Mouse (Mus musculus): Measurements from ENCODE around the gene Pxdn. TPM values are rescaled to one million over a fixed set of nuclear protein-coding genes. Genes with fewer than 3 reads are reported as not detected.

Pxdn gene
- polyA plus RNA-seq, 1 experiment from 2014 or later, result 43.1 TPM

DNA sequence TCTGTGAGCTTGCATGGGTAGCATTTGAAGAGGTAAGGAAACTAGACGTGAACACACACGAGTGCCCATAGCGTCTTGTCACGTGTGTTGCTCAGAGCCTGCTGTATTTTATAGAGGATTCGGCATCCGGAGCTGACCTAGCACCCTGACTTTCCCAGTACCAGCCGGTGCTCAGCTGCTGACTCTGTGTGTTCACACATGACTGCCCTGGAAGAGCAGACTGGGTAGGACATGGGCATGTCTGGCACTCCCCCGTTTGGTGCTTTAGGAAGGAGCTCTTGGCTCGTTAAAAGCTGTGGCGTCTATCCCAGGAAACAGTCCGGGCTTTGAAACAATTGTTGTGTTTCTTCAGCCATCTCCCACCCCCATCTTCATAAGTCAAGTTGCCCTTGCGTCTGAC is 19.6 kb downstream of the Pxdn start:
- peaks cover 60% of the 10 kb centered on the region for H3K4me1 ChIP-seq (replicated peaks)
- no peak for ATAC-seq (ENCODE audit: low FRiP score)
- H3K4me3 ChIP-seq, result no peak overlapping the region
- H3K9me3 ChIP-seq, result no peaks in the 10 kb centered on the region
- no peak overlapping the region for H3K4me2 ChIP-seq
- H3K27me3 ChIP-seq, result no peaks in the 10 kb centered on the region
- H3K9ac ChIP-seq, result no peak overlapping the region
- WGBS, result 82% methylated on average over 12 of the region's 12 CpGs
- H3K36me3 ChIP-seq, result no peaks in the 10 kb centered on the region
- no peak overlapping the region for H3K27ac ChIP-seq

DNA sequence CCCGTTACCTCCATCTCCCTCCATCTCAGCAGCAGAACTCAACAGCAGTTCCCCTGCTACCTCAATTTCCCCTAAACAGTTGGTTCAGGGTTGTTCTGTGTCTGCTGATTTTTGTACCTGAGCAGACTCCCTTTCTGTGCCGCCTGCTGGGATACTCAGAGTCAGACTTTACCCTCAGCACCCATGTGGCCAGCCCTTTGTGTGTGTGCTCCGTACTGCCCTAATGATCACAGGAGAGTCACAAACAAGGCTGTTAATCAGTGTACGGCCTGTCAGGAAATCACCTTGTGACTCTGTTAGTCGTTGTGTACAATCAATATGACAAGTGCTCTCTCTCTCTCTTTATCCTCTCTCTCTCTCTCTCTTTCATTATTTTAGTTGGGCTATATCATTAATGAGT is 21.2 kb downstream of the Pxdn start:
- Histone ChIP-seq H3K27ac (no peak overlapping the region), H3K9me3 (no peaks in the 10 kb centered on the region), H3K4me2 (no peak overlapping the region), H3K4me1 (replicated peaks) (peaks cover 45% of the 10 kb centered on the region), H3K36me3 (no peaks in the 10 kb centered on the region), H3K27me3 (no peaks in the 10 kb centered on the region), H3K9ac (no peak overlapping the region), H3K4me3 (no peak overlapping the region)
- no peak for ATAC-seq (ENCODE audit: low FRiP score)
- WGBS, result 81% methylated on average over 5 of the region's 5 CpGs

DNA sequence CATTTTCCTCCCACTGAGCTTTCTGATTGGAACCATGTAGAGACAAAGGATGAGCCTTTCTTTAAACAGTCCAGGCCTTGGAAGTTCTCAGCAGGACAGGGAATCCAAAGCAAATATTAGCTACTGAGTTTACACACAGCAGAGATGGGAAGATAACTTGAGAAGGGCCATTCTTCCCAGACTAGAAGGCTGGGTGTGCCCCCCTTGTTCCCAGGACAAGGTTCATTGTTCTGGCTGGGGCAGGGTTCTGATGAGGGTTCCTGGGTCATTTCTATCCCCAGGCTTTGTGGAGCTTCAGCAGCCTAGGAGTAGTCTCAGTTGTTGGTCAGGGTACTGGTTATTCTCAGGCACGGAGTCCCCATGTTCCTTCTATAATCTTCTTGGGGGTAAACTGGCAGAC is 23.6 kb downstream of the Pxdn start:
- 86% methylated on average over 1 of the region's 1 CpGs for WGBS
- no peak overlapping the region for H3K4me2 ChIP-seq
- no peak overlapping the region for H3K4me3 ChIP-seq
- no peak overlapping the region for H3K9ac ChIP-seq
- H3K36me3 ChIP-seq, result no peaks in the 10 kb centered on the region
- H3K27ac ChIP-seq, result no peak overlapping the region
- no peaks in the 10 kb centered on the region for H3K27me3 ChIP-seq
- ATAC-seq (ENCODE audit: low FRiP score), result no peak
- H3K4me1 ChIP-seq (replicated peaks), result peaks cover 31% of the 10 kb centered on the region
- no peaks in the 10 kb centered on the region for H3K9me3 ChIP-seq

DNA sequence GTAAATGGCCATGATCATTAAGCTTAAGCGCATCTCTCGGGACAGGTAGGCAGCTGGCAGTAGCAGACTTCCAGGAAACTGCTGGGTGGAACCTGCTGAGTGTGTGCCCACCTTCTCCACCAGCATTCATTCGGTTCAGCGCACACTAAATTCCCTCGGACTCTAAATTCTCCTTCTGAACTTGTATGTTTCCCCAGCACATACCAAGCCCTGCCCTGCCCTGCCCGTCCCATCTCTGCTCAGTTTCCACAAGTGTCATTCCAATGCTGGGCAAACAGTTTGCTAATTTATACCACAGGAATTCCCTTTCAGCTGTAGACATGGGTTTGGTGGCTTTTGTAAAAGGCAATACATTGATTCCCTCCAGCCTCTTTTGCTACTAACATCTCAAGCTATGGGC is 27.6 kb downstream of the Pxdn start:
- Histone ChIP-seq H3K27ac (no peak overlapping the region), H3K4me1 (replicated peaks) (peaks cover 13% of the 10 kb centered on the region; the same call in 1 of the 2 replicates), H3K9ac (0 out of 2 replicates have a peak overlapping the region, but pooled peaks have one; percentile 0), H3K9me3 (no peaks in the 10 kb centered on the region), H3K36me3 (no peaks in the 10 kb centered on the region), H3K4me3 (no peak overlapping the region), H3K4me2 (no peak overlapping the region), H3K27me3 (no peaks in the 10 kb centered on the region)
- ATAC-seq (ENCODE audit: low FRiP score), result no peak
- 86% methylated on average over 6 of the region's 6 CpGs for WGBS

DNA sequence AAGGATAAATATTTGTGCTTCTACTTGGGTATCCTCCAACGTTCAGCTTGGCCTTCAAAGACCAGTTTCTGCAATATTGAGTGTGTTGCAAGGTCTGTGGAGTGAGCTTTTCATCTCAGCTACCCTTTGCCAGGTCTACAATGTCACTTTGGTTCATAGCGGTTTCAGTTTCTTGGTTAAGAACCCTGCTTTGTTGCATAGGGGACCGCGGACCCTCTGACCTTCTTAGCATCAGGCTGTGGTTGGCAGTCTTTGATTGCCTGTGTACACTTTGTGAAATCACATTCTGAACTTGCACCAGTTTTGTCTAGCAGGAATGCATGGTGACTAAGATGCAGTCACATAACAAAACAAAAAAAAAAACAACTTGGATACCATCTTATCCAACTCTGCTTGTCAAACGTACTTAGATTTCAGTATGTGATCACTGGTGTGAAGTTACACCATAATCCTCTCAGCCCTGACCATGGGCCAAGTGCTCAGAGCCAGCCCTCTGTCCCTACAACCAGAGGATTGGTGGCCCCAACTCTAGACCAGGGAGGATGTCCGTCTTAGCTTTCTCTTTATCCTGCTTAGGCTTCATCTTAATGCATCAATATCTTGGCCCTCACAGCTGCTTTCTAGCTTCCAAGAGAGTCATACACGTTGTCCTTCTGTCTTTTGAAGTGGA is 34.5 kb downstream of the Pxdn start:
- H3K4me3 ChIP-seq, result no peak overlapping the region
- WGBS, result 95% methylated on average over 7 of the region's 7 CpGs
- H3K27ac ChIP-seq, result no peak overlapping the region
- H3K4me1 ChIP-seq (replicated peaks), result no peaks in the 10 kb centered on the region
- H3K4me2 ChIP-seq, result no peak overlapping the region
- no peak for ATAC-seq (ENCODE audit: low FRiP score)
- peaks cover 25% of the 10 kb centered on the region for H3K36me3 ChIP-seq
- H3K9ac ChIP-seq, result no peak overlapping the region
- no peaks in the 10 kb centered on the region for H3K27me3 ChIP-seq
- H3K9me3 ChIP-seq, result no peaks in the 10 kb centered on the region

DNA sequence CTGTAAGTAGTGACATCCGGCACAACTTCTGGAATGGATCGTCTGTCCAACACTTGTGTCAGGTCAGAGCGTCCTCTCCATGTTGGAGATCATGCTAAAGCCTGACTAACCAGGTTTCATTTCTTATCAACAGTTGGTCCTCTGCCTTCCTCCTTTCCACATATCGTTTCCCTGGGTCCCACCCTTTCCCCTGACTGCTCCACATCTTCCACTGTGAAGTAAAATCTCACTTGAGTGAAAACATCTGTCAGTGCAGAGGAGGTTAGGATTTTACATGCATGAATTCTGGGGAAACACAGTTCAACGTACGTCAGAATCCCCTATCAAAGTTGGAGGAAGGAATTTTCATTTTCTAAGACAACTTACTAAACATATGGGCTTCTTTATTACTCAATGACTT is 35.1 kb downstream of the Pxdn start:
- H3K4me1 ChIP-seq (replicated peaks), result no peaks in the 10 kb centered on the region
- WGBS, result 89% methylated on average over 6 of the region's 6 CpGs
- H3K36me3 ChIP-seq, result peaks cover 25% of the 10 kb centered on the region

DNA sequence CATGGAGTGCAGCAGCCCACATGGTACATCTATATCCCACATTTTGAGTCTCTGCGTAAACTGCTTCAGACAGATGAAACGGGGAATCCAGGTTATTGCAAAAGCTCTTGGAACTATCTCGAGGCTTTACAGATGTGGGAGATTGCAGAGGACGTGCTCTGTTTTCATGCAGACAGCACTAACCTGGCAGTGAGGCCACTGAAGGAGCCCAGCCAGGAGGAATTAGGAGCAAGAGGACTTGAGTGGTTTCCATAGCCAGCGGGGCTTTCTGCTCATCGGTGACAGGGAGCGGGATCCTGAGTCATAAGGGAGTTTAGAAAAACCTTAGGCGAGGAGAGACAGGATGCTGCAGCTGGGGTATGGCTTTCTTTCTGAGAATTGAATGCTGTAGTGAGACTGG is 42.7 kb downstream of the Pxdn start:
- Histone ChIP-seq H3K9me3 (no peaks in the 10 kb centered on the region), H3K9ac (no peak overlapping the region), H3K27me3 (no peaks in the 10 kb centered on the region), H3K36me3 (peaks cover 72% of the 10 kb centered on the region), H3K27ac (no peak overlapping the region), H3K4me1 (replicated peaks) (0 out of 2 replicates have a peak, but pooled peaks cover 4% of the 10 kb centered on the region), H3K4me3 (no peak overlapping the region), H3K4me2 (no peak overlapping the region)
- 94% methylated on average over 8 of the region's 8 CpGs for WGBS
- ATAC-seq (ENCODE audit: low FRiP score), result no peak

More for the DNA sequence above, 35.1 kb downstream of the Pxdn start:
- Histone ChIP-seq H3K4me2 (no peak overlapping the region), H3K27me3 (no peaks in the 10 kb centered on the region), H3K9me3 (no peaks in the 10 kb centered on the region), H3K27ac (no peak overlapping the region), H3K4me3 (no peak overlapping the region), H3K9ac (no peak overlapping the region)
- ATAC-seq (ENCODE audit: low FRiP score), result no peak

DNA sequence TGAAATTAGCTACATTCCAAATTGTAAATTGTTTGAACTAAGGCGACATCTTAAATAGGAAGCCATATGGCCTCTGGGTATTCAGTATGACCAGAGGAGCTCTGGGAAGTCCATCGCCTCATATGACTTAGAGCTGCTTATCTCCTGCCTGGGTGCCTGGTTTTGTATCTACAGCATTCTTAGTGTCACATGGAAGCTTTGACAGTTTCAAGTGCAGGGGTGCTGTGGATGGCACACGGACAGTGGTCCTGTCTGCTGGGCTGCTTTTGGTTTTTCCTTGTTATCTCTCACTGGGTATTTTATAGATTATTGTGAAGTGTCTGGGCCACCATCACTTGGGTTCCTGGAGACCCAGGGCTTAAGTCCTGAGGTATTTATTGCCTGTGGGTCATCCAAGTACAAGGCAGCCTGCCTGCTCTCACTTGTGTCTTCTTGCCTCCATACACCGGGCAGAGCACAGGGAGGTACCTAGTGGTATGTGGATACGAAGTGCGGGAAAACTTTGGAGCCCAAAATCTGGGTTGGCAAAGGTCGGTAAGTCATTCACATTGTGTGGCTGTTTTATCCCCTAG is 44.4 kb downstream of the Pxdn start:
- no peak for ATAC-seq (ENCODE audit: low FRiP score)
- Histone ChIP-seq H3K4me1 (replicated peaks) (0 out of 2 replicates have a peak, but pooled peaks cover 4% of the 10 kb centered on the region), H3K36me3 (peaks cover 78% of the 10 kb centered on the region), H3K9ac (no peak overlapping the region), H3K27ac (no peak overlapping the region), H3K4me3 (no peak overlapping the region), H3K27me3 (no peaks in the 10 kb centered on the region), H3K4me2 (no peak overlapping the region), H3K9me3 (no peaks in the 10 kb centered on the region)
- 95% methylated on average over 7 of the region's 7 CpGs for WGBS

DNA sequence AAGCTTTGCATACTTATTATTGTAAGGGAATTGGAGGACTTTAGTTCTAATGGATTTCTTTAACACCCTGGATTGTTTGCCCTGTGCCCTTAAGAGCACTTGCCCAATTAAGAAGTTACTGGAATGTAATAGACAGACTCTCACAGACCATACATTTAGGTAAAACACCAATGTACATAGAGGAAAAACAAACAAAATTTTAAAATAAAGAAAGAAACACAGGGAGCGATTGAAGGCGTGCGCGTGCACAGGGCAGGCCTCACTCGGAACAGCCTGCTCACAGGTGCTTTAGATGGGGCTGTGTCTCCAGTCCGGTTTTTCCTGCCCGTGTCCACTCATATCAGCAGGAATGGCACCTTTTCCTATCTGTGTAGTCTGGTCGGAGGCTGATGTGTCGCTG is 45.8 kb downstream of the Pxdn start:
- ATAC-seq (ENCODE audit: low FRiP score), result no peak
- 98% methylated on average over 9 of the region's 9 CpGs for WGBS
- Histone ChIP-seq H3K36me3 (peaks cover 89% of the 10 kb centered on the region), H3K4me3 (no peak overlapping the region), H3K27ac (no peak overlapping the region), H3K9ac (no peak overlapping the region), H3K9me3 (no peaks in the 10 kb centered on the region), H3K27me3 (no peaks in the 10 kb centered on the region), H3K4me1 (replicated peaks) (0 out of 2 replicates have a peak, but pooled peaks cover 4% of the 10 kb centered on the region), H3K4me2 (no peak overlapping the region)

DNA sequence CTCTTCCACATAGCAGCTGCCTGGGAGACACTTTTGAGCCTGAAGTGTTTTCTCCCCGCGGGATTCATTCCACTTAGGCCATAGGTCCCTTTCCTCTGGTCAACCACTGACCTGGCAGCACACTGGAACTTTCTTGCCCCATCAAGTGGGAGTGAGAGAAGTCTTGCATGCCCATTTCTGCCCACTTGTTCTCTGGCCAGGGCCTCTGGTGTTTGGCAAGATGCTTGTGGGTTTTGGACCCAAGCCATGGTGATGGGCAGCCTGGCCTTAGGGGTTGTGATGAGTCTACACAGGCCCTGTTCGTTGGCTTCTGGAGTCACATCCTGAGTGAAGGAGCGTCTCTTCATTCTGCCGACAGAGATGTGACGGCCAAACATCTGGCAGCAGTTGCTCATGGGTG is 47.7 kb downstream of the Pxdn start:
- Histone ChIP-seq H3K9ac (no peak overlapping the region), H3K27ac (no peak overlapping the region), H3K4me3 (no peak overlapping the region), H3K4me2 (no peak overlapping the region), H3K36me3 (peaks cover 87% of the 10 kb centered on the region), H3K9me3 (no peaks in the 10 kb centered on the region), H3K27me3 (no peaks in the 10 kb centered on the region), H3K4me1 (replicated peaks) (0 out of 2 replicates have a peak, but pooled peaks cover 4% of the 10 kb centered on the region)
- ATAC-seq (ENCODE audit: low FRiP score), result no peak
- 91% methylated on average over 6 of the region's 6 CpGs for WGBS

DNA sequence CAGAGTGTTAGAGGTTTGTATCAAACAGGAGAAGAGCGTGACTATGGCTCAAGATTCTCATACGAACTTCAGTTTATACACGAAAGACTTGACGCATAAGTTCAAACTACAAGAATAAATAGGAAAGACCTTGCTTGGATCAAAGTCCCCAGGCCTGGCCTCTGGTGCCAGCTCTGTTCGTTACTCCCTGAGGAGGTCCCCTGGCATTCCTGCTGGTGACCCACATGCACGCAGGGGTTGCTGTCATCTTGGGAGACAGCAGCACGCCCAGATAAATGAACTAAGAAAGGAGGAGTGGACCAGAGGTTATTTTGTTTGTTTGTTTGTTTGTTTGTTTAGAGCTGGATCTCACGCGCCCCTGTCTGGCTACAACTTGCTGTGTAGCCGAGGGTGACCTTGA is 48.8 kb downstream of the Pxdn start:
- WGBS, result 94% methylated on average over 10 of the region's 10 CpGs
- Histone ChIP-seq H3K36me3 (peaks cover 93% of the 10 kb centered on the region), H3K9ac (no peak overlapping the region)

DNA sequence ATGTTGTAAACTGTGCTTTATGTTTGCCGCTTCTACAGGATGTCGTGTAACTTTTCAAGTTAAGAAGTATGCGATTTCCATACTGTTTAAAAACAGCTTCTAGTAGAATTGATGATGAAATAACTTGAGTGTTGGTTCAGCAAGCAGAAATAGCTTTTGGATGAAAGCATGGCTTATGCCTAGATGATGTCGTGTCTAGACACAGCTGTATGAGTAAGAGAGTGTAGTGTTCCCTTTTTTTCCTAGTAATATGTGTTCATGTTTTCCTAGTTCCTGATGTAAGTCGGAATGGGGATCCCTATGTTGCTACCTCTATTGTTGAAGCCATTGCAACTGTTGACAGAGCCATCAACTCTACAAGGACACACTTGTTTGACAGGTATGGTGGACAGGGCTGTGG is 61.5 kb downstream of the Pxdn start:
- Histone ChIP-seq H3K9ac (no peak overlapping the region), H3K4me1 (replicated peaks) (peaks cover 6% of the 10 kb centered on the region), H3K27ac (no peak overlapping the region), H3K4me3 (no peak overlapping the region), H3K27me3 (no peaks in the 10 kb centered on the region), H3K4me2 (no peak overlapping the region), H3K36me3 (peaks cover 97% of the 10 kb centered on the region), H3K9me3 (no peaks in the 10 kb centered on the region)
- 95% methylated on average over 5 of the region's 5 CpGs for WGBS
- no peak for ATAC-seq (ENCODE audit: low FRiP score)

More for the DNA sequence above, 48.8 kb downstream of the Pxdn start:
- Histone ChIP-seq H3K27me3 (no peaks in the 10 kb centered on the region), H3K9me3 (no peaks in the 10 kb centered on the region), H3K4me2 (no peak overlapping the region), H3K27ac (no peak overlapping the region), H3K4me3 (no peak overlapping the region), H3K4me1 (replicated peaks) (0 out of 2 replicates have a peak, but pooled peaks cover under 1% of the 10 kb centered on the region)
- no peak for ATAC-seq (ENCODE audit: low FRiP score)

DNA sequence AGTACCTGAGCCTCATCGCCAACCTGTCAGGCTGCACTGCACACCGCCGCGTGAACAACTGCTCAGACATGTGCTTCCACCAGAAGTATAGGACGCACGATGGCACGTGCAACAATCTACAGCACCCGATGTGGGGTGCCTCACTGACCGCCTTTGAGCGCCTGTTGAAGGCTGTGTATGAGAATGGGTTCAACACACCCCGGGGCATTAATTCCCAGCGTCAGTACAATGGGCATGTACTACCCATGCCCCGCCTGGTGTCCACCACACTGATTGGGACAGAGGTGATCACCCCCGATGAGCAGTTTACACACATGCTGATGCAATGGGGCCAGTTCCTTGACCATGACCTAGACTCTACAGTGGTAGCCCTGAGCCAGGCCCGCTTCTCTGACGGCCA is 64.5 kb downstream of the Pxdn start:
- WGBS, result 94% methylated on average over 16 of the region's 16 CpGs
- Histone ChIP-seq H3K9ac (no peak overlapping the region), H3K9me3 (no peaks in the 10 kb centered on the region), H3K27ac (no peak overlapping the region), H3K4me2 (no peak overlapping the region), H3K36me3 (peaks cover 92% of the 10 kb centered on the region), H3K27me3 (no peaks in the 10 kb centered on the region), H3K4me3 (no peak overlapping the region), H3K4me1 (replicated peaks) (peaks cover 17% of the 10 kb centered on the region)
- ATAC-seq (ENCODE audit: low FRiP score), result no peak

Measured in hindbrain, embryonic 13.5 days (tissue).